Mouse (Mus musculus) ES-E14 (cell line): Measurements from ENCODE around the gene Ebf3. TPM values are rescaled to one million over a fixed set of nuclear protein-coding genes. Genes with fewer than 3 reads are reported as not detected.

ENCODE experiments used
- DNase-seq: peaks from one replicate; pipeline ENCODE4 v3.0.0-alpha.2; 2013; ENCODE audit warnings: low read depth, low spot score
- H3K27ac ChIP-seq: 2 replicates; pipeline ENCODE4 v1.5.1; 2012; ENCODE audit warnings: low read depth, mild to moderate bottlenecking, low read length, moderate library complexity, mixed read lengths; ENCODE audit not compliant: poor library complexity, insufficient read depth, severe bottlenecking
- H3K36me3 ChIP-seq: 2 replicates; pipeline ENCODE4 v1.6.1; 2012; ENCODE audit warnings: mild to moderate bottlenecking, low read length, moderate library complexity, mixed read lengths; ENCODE audit not compliant: control insufficient read depth, poor library complexity, insufficient read depth, severe bottlenecking
- H3K4me1 ChIP-seq, 2 experiments: fragments of 150-350 bp in 1 of 2; sonication (generic) in 1 of 2; 2 replicates each; pipeline ENCODE4 v1.6.1; 2012; ENCODE audit warnings: low read length in 2 of 2, mild to moderate bottlenecking in 1 of 2, mixed read lengths in 1 of 2; ENCODE audit not compliant: control insufficient read depth in 2 of 2, insufficient read depth in 2 of 2, poor library complexity in 1 of 2
- H3K4me3 ChIP-seq, 2 experiments: fragments of 150-350 bp in 1 of 2; sonication (generic) in 1 of 2; 2 replicates each; pipeline ENCODE4 v1.5.1; 2012; ENCODE audit warnings: low read length in 2 of 2, low read depth in 1 of 2, mild to moderate bottlenecking in 1 of 2, mixed read lengths in 1 of 2; ENCODE audit not compliant: insufficient read depth in 1 of 2, poor library complexity in 1 of 2, severe bottlenecking in 1 of 2
- H3K9ac ChIP-seq: 2 replicates; pipeline ENCODE4 v1.6.1; 2012; ENCODE audit warnings: low read depth, mild to moderate bottlenecking, low read length, mixed read lengths; ENCODE audit not compliant: poor library complexity, insufficient read depth, severe bottlenecking
- H3K9me3 ChIP-seq: fragments of 150-350 bp; sonication (generic); 2 replicates; pipeline ENCODE4 v1.6.1; 2012; ENCODE audit warnings: low read depth, mild to moderate bottlenecking, low read length; ENCODE audit not compliant: control insufficient read depth, insufficient read depth
- CHD2 ChIP-seq: IDR thresholded peaks from 2 replicates; pipeline ENCODE4 v1.6.1; 2014; ENCODE audit warnings: mild to moderate bottlenecking, low read depth, low read length, inconsistent platforms
- HCFC1 ChIP-seq: IDR thresholded peaks from 2 replicates; pipeline ENCODE4 v1.6.1; 2012; ENCODE audit warnings: low read length, inconsistent platforms, borderline replicate concordance; ENCODE audit not compliant: insufficient read depth
- MAFK ChIP-seq: IDR thresholded peaks from 2 replicates; pipeline ENCODE4 v1.6.1; 2014; ENCODE audit warnings: mild to moderate bottlenecking, low read depth, low read length, inconsistent platforms; ENCODE audit not compliant: insufficient read depth
- ZC3H11A ChIP-seq: IDR thresholded peaks from 2 replicates; pipeline ENCODE4 v1.6.1; 2012; ENCODE audit warnings: low read depth, mild to moderate bottlenecking, inconsistent platforms, low read length, borderline replicate concordance
- ZNF384 ChIP-seq: IDR thresholded peaks from 2 replicates; pipeline ENCODE4 v1.6.1; 2012; ENCODE audit warnings: low read depth, low read length, inconsistent platforms
- in situ Hi-C, 2 experiments: fragments of 600-800 bp; cut with MboI; formaldehyde crosslinking; loops; one replicate each; pipeline ENCODE4 v1.15.1; 2025; ENCODE audit warnings: low sequenced_read_pairs in 2 of 2, inconsistent platforms in 1 of 2; ENCODE audit not compliant: unreplicated experiment in 2 of 2
- total RNA-seq: library from RNA; depleted of rRNA; stranded (reverse); fragments of 300-350 nt; gene quantifications from 2 replicates; pipeline ENCODE4 v1.2.3, GENCODE M21; 2012

Gene Ebf3
- total RNA-seq, 1 experiment: 0.22 TPM

- in situ Hi-C loops: no loop called here
- Histone ChIP-seq H3K36me3 (no peaks in the 10 kb centered on the region), H3K9ac (no peak overlapping the region), H3K4me3 (no peak overlapping the region), H3K9me3 (no peaks in the 10 kb centered on the region), H3K27ac (no peak overlapping the region), H3K4me1 (no peaks in the 10 kb centered on the region)
- TF ChIP-seq CHD2: no peak
- TF ChIP-seq ZC3H11A: no peak
- no peak for TF ChIP-seq ZNF384
- no peak for TF ChIP-seq HCFC1
- no peak for TF ChIP-seq MAFK
- no peak for DNase-seq
Observed at GRCm38 (mm10) chr7:137196536-137196935, 117.7 kb downstream of the Ebf3 start.

- H3K4me1 ChIP-seq: no peaks in the 10 kb centered on the region
- H3K9me3 ChIP-seq: no peaks in the 10 kb centered on the region
- H3K36me3 ChIP-seq: no peaks in the 10 kb centered on the region
Observed at GRCm38 (mm10) chr7:137192776-137193278, 121.4 kb downstream of the Ebf3 start.

GRCm38 (mm10) chr7:137191889-137192288, 122.4 kb downstream of the Ebf3 start:
- in situ Hi-C loops: no loop called here
- H3K36me3 ChIP-seq: no peaks in the 10 kb centered on the region
- no peak overlapping the region for H3K9ac ChIP-seq
- no peak overlapping the region for H3K4me3 ChIP-seq
- TF ChIP-seq ZNF384: no peak
- no peak for TF ChIP-seq ZC3H11A
- no peak overlapping the region for H3K27ac ChIP-seq
- H3K9me3 ChIP-seq: no peaks in the 10 kb centered on the region
- no peaks in the 10 kb centered on the region for H3K4me1 ChIP-seq
- no peak for DNase-seq

More at GRCm38 (mm10) chr7:137192776-137193278, 121.4 kb downstream of the Ebf3 start:
- no peak overlapping the region for H3K9ac ChIP-seq
- H3K4me3 ChIP-seq: no peak overlapping the region
- no peak overlapping the region for H3K27ac ChIP-seq
- TF ChIP-seq HCFC1: no peak
- no peak for DNase-seq
- in situ Hi-C loops: no loop called here

- Histone ChIP-seq H3K27ac (no peak overlapping the region), H3K9me3 (no peaks in the 10 kb centered on the region), H3K4me3 (no peak overlapping the region), H3K36me3 (no peaks in the 10 kb centered on the region; the same call in 1 of the 2 replicates), H3K4me1 (no peaks in the 10 kb centered on the region), H3K9ac (no peak overlapping the region)
- no peak for DNase-seq
- in situ Hi-C loops: no loop called here
- TF ChIP-seq HCFC1 (no peak), MAFK (no peak), CHD2 (no peak), ZNF384 (no peak), ZC3H11A (no peak)
Observed at GRCm38 (mm10) chr7:137172278-137172677, 142.0 kb downstream of the Ebf3 start.

GRCm38 (mm10) chr7:137159086-137159485, 155.2 kb downstream of the Ebf3 start:
- Histone ChIP-seq H3K9ac (no peak overlapping the region), H3K9me3 (no peaks in the 10 kb centered on the region), H3K4me1 (peaks cover 0 to 2% of the 10 kb centered on the region in 2 experiments; a peak in 1 of 4 replicates), H3K4me3 (no peak overlapping the region), H3K36me3 (no peaks in the 10 kb centered on the region), H3K27ac (no peak overlapping the region)
- TF ChIP-seq HCFC1 (no peak), ZC3H11A (no peak), ZNF384 (no peak), CHD2 (no peak), MAFK (no peak)
- no peak for DNase-seq
- in situ Hi-C loops: no loop called here
